Mouse (Mus musculus): ENCODE results near the gene Adgrg3. TPM values are rescaled to one million over a fixed set of nuclear protein-coding genes. Genes with fewer than 3 reads are reported as not detected.
A peak's percentile ranks its signal among the peaks of the same experiment; 100 is the strongest.

Gene Adgrg3
- total RNA-seq, 2 experiments from 2014 or later = 20.4 to 44.1 TPM

DNA sequence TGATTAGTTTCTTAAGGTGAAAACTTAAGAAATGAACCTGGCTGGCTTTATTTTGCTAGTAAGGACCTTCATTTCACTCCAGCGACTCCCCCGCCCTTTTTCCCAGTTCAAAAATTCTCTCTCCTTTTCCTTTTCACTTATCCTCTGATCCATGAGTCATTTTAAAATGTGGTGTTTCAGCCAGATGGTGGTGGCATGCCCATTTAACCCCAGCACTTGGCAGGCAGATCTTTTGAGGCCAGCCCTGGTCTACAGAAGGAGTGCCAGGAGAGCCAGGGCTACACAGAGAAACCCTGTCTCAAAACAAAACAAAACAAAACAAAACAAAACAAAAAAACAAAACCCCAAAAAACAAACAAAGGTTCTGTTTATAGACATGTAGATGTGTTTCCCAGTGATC, 47.0 kb downstream of the Adgrg3 start:
- no peak for ATAC-seq (replicated peaks; ENCODE audit: low FRiP score, low TSS enrichment, poor library complexity, severe bottlenecking)

DNA sequence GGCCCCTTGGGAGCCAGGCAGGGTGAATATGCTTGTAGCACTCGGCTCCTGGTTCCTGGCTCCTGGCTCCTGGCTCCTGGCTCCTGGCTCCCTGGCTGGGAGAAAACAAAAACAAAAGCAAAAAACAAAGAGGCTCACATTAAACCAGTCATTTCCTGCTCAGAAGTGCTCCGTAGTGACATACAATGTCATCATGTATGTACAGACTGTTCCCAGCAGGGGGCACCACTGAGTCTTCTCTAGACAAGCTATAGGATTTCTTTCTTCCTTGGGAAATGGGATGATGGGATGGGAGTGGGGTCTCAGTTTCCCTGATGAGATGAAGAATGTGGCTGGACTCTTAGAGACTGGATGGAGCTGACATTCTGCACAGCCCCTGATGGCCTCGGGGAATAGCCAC, 50.1 kb downstream of the Adgrg3 start:
- ATAC-seq (replicated peaks; ENCODE audit: low FRiP score, low TSS enrichment, poor library complexity, severe bottlenecking) = 0 out of 2 replicates have a peak, but pooled peaks have one; percentile 65

DNA sequence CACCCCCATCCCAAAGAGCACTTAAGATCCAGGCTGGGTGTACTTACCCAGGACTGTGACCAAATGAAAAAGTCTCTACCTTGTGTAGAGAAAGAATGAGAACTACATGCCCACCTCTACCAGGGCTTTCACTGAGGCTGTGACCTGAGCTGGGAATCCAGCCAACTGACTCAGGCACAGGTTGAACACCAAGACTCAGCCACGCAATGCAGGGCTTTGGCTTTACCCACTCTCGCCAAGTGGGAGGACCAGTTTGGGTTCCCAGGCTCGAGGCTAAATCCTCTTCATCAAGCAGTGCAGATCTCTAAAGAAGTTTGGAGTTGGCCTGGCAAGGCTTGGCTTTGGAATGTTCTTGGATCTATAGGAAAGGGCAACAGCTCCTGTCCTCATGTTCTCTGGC, 58.0 kb downstream of the Adgrg3 start:
- no peak for ATAC-seq (replicated peaks; ENCODE audit: low FRiP score, low TSS enrichment, poor library complexity, severe bottlenecking)

DNA sequence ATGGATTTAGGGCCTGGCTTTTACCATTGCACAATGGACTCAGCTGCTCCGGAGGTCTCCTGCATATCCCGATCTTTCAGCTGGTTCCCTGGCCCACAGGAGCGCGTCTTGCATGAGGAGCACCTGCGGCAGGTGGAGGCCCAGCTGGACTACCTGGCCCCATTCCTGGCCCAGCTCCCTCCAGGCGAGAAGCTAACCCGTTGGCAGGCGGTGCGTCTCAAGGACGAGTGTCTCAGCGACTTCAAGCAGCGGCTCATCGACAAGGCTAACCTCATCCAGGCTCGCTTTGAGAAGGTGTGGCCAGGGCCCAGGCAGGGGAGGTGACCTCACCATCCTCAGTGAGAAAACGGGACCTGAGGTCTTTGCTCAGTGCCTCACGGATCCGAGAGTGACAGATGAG, 58.7 kb downstream of the Adgrg3 start:
- no peak for ATAC-seq (replicated peaks; ENCODE audit: low FRiP score, low TSS enrichment, poor library complexity, severe bottlenecking)

DNA sequence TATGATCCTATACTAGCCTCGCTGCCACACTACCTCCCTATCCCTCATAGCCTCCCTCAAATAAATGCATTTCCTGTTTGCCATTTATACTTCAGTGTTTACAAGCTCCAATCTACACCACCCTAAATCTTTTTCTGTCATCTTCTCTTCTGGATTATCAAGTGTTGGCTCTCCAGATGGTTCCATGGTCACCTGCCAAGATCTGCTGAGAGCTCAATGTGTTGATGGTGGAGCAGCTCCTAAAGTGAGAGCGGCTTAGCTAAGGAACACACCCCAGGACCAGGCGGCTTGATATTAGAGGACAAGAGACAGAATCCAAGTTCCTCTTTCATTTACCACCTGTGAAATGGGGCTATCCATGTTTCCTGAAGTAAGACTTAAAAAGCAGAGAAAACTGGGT, 60.6 kb downstream of the Adgrg3 start:
- ATAC-seq (replicated peaks; ENCODE audit: low FRiP score, low TSS enrichment, poor library complexity, severe bottlenecking) = no peak

DNA sequence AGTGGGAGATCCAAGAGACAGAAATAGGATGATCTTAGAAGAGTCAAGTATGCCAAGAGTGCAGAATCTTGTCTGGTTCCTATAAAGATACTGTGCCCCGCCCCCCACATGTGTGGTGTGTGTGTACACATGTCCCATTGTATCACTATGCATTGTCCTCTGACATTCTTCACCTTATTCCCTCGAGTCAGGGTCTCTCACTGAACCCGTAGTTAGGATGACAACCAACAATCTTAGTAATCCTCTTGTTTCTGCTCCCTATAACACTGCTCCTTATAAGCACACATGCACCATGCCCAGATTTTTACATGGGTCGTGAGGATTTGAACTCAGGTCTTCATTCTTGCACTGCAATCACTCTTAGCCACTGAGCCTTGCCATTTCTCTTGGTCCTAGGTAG, 61.8 kb downstream of the Adgrg3 start:
- no peak for ATAC-seq (replicated peaks; ENCODE audit: low FRiP score, low TSS enrichment, poor library complexity, severe bottlenecking)

DNA sequence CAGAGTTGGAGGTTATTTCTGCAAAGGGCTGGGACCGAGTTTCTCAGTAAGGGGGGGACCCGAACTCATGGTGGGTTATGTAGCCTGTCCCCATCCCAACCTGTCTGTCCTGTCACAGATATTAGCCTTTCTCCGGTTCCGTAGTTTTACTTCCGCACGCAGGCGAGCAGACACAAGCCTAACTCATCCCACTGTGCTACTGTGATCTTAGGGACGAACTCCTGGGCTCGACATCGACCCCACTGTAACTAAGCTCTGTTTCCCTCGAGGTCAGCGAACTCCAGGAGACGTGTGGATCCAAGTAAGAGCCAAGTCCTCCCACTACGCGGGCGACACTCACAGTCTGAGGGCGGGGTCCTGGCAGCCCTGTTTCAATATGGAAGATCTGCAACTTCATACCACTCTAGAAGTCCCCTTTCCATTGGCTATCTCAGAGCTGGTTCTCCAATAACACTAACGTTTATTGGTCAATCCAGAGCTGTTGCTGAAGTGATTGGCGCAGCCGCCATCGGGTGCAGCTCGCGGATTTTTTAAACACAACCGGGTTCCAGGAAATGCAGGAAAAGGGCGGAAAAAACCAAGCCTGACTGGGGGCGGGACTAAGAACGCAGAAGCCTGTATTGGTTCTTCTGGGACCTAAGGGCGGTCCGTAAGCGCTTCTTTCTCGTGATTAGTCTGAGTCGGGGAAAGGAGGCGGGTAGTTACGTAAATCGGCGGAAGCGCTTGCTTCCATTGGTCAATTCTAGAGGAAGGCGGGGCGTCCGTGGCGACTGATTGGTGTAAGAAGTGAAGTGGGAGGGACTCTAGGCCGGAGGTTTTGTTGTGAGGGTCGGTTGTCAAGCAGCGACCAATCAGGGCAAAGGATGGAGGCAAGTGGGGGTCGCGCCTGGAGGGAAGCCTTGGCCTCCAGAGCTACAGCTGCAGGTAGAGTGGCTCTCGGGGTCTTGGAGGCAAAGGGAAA, 63.2 kb downstream of the Adgrg3 start, which contains the start of gene Katnb1:
TSS of gene Katnb1 (plus strand) at position 806 of the 961 bp plus-strand sequence.
- ATAC-seq (replicated peaks; ENCODE audit: low FRiP score, low TSS enrichment, poor library complexity, severe bottlenecking) = peak; percentile 95

DNA sequence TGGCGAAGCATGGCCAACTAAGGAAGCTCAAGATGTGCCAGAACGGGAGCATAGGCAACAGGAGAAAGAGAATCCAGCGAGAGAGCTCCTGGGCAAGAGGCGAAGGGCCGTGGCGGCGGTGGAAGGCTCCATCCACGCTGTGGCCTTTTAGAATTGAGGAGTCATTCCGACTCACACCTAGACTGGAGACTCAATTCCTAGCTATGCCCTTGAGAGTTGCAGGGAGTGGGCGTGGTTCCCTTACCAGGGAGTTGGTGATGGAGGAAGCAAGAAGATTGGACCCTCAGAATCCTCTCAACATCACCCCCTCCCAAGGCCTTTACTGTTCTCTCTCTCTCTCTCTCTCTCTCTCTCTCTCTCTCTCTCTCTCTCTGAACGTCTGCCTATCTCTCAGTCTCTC, 64.2 kb downstream of the Adgrg3 start:
- ATAC-seq (replicated peaks; ENCODE audit: low FRiP score, low TSS enrichment, poor library complexity, severe bottlenecking) = no peak

DNA sequence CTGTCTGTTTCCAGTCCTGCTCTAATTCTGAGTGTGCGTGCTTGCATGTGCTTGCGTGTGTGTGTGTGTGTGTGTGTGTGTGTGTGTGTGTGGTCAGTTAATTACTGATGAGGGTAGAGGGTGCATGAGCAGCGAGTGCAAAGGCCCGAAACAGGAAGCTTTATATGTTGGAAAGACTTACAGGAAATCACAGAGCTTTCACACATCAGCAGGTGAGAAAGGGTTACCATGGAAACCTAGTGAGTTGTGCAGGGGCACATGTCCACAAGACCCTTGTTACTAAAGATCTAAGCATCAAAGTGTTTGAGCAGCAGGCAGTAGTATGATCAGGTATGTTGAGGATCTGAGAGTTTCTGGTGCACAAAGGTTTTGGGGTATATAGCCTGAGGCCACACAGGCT, 66.8 kb downstream of the Adgrg3 start:
- ATAC-seq (replicated peaks; ENCODE audit: low FRiP score, low TSS enrichment, poor library complexity, severe bottlenecking) = no peak

DNA sequence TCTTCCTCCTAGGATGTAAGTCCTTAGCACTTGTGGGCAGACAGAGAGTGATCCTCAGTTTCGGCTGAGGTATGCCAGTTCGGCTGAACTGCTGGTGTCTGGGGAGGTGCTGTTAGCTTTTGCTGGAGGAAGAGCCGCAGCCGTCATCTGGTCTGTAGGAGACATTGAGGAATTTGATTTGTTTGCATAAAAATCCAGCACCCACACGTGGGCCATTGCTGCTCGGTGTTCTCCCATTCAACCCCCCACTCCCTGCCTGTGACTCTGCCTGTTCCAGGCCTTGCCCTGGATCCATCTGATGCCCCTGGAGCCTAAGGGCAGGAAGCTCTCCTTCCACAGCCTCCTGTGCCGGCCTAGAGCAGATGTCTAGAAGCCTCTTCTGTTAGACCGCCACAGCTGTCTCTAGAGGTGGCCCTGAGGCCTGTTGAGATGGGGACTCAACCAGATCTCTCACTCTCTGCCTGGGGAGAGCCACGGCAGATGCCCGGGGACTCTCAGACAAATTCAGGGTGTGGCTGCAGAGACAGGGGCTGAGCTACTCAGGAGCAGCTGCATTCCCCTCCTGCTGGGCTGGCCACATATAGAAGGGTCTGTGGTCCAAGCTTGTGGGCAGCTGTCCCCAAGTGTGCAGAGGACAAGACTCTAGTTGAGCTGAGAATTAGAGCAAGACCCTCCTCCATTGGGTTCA, 67.4 kb downstream of the Adgrg3 start:
- ATAC-seq (replicated peaks; ENCODE audit: low FRiP score, low TSS enrichment, poor library complexity, severe bottlenecking) = no peak

DNA sequence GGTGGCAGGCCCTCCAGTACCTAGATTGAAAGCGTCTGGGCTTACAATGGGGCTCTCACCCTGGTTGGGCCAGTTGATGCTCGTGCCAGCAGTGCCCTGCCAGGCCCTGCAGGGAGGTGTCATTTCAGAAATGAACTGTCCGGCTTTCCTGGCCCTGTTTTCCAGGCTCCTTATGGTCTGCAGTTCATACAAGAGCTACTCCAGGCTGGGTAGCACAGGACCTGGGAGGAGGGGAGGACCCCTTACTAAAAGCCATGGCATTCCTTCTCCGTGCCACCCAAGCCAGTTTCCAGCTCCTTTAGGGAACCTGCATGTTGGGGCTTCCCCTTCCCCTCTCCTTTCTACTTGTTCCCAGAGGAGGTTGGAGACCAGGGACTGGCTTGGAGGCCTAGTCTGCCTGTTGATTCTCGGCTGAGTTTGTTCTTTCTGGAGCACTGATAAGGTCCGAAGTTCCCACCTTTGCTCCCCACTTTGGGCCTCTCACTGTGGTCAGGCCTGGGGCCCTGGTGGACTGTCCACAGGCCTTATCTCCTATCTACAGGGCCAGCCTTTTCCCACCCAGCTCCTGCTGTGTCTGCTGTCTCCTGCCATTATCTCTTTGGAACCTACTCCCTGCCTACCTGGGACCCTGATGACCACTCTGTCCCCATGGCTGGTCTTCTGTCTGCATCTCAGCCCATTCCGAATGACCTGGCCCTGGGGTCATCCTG, 68.1 kb downstream of the Adgrg3 start:
- ATAC-seq (replicated peaks; ENCODE audit: low FRiP score, low TSS enrichment, poor library complexity, severe bottlenecking) = no peak

DNA sequence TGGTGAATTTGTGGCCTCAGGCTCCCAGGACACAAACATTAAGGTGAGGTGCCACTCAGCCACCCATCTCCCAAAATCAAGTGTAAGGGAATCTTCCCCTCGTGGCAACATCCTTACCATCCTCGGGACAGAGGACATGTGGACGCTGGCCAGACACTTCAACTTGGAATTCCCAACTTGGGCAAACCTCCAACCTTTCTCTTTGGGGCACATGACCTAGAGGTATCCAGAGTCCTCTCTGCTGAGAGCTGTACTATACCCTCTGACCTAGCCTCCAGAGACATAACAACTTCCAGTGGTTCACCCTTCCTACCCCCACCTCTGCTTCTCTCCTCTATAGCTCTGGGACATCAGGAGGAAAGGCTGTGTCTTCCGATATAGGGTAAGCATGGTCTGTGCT, 76.1 kb downstream of the Adgrg3 start:
- ATAC-seq (replicated peaks; ENCODE audit: low FRiP score, low TSS enrichment, poor library complexity, severe bottlenecking) = no peak

Other genes with a start within 250 kb of the Adgrg3 start
- gene Cx3cl1, start 245.7 kb upstream of the Adgrg3 start, total RNA-seq (2014; fragmentation: Nextera tagmentation) = 0.35 TPM in 1 of 2 replicates, not detected in the other
- not detected in 2 replicates for gene Cx3cl1, start 245.7 kb upstream of the Adgrg3 start, total RNA-seq (2017)
- 1.6 and 2.0 TPM in 2 replicates for gene Ccl17, start 207.2 kb upstream of the Adgrg3 start, total RNA-seq (2014; fragmentation: Nextera tagmentation)
- gene Ccl17, start 207.2 kb upstream of the Adgrg3 start, total RNA-seq (2017) = 5.6 and 6.0 TPM in 2 replicates
- gene Coq9, start 179.4 kb upstream of the Adgrg3 start, total RNA-seq (2014; fragmentation: Nextera tagmentation) = 64.1 and 92.7 TPM in 2 replicates
- gene Coq9, start 179.4 kb upstream of the Adgrg3 start, total RNA-seq (2017) = 46.0 and 49.4 TPM in 2 replicates
- 52.3 and 71.1 TPM in 2 replicates for gene Ciapin1, start 179.3 kb upstream of the Adgrg3 start, total RNA-seq (2014; fragmentation: Nextera tagmentation)
- gene Ciapin1, start 179.3 kb upstream of the Adgrg3 start, total RNA-seq (2017) = 31.6 and 38.2 TPM in 2 replicates
- 62.4 and 91.6 TPM in 2 replicates for gene Polr2c, start 160.2 kb upstream of the Adgrg3 start, total RNA-seq (2014; fragmentation: Nextera tagmentation)
- gene Polr2c, start 160.2 kb upstream of the Adgrg3 start, total RNA-seq (2017) = 49.2 and 93.1 TPM in 2 replicates
- 1.2 TPM in 1 of 2 replicates, not detected in the other for gene Dok4, start 141.4 kb upstream of the Adgrg3 start, total RNA-seq (2014; fragmentation: Nextera tagmentation)
- gene Dok4, start 141.4 kb upstream of the Adgrg3 start, total RNA-seq (2017) = 1.6 TPM in 1 of 2 replicates, not detected in the other
- not detected in 2 replicates for gene Ccdc102a, start 99.6 kb upstream of the Adgrg3 start, total RNA-seq (2014; fragmentation: Nextera tagmentation)
- 0.85 and 1.1 TPM in 2 replicates for gene Ccdc102a, start 99.6 kb upstream of the Adgrg3 start, total RNA-seq (2017)
- gene Adgrg5, start 94.0 kb upstream of the Adgrg3 start, total RNA-seq (2014; fragmentation: Nextera tagmentation) = 0.69 and 1.4 TPM in 2 replicates
- 0.30 and 1.8 TPM in 2 replicates for gene Adgrg5, start 94.0 kb upstream of the Adgrg3 start, total RNA-seq (2017)
- 150 and 156 TPM in 2 replicates for gene Adgrg1, start 42.9 kb upstream of the Adgrg3 start, total RNA-seq (2014; fragmentation: Nextera tagmentation)
- gene Adgrg1, start 42.9 kb upstream of the Adgrg3 start, total RNA-seq (2017) = 85.4 and 123 TPM in 2 replicates
- 0.68 TPM in 1 of 2 replicates, not detected in the other for gene Drc7, start 37.4 kb downstream of the Adgrg3 start, total RNA-seq (2014; fragmentation: Nextera tagmentation)
- 0.84 and 2.0 TPM in 2 replicates for gene Drc7, start 37.4 kb downstream of the Adgrg3 start, total RNA-seq (2017)
- gene Katnb1, start 63.5 kb downstream of the Adgrg3 start, total RNA-seq (2014; fragmentation: Nextera tagmentation) = 7.7 and 18.8 TPM in 2 replicates
- gene Katnb1, start 63.5 kb downstream of the Adgrg3 start, total RNA-seq (2017) = 19.4 and 27.5 TPM in 2 replicates
- 0.99 TPM in 1 of 2 replicates, not detected in the other for gene Kifc3, start 185.1 kb downstream of the Adgrg3 start, total RNA-seq (2014; fragmentation: Nextera tagmentation)
- gene Kifc3, start 185.1 kb downstream of the Adgrg3 start, total RNA-seq (2017) = 0.61 and 1.4 TPM in 2 replicates